19 mouse cellular contexts compared by ENCODE assay signal in genomic region chr13:32378634-32379033, GRCm38 (mm10). TPM values are rescaled to one million over a fixed set of nuclear protein-coding genes. Genes with fewer than 3 reads are reported as not detected.
DNase-seq lines count a peak whose midpoint lies in the region; ATAC-seq and TF ChIP-seq lines count a peak whose summit lies in the region.
"Had no signal": no experiment of that assay in that cellular context is flagged by ENCODE, and none has a peak within 500 bp of the region (broad histone marks: within the 10 kb centered on the region; RNA-seq: fewer than 3 reads in every experiment).

No protein-coding gene starts in this region.

- H3K9me3 ChIP-seq in CH12.LX (replicated peaks; ENCODE audit: low read length), result no peaks in the 10 kb centered on the region
- H3K9me3 ChIP-seq: G1E had no signal

- H3K79me2 ChIP-seq in CH12.LX (replicated peaks; ENCODE audit: control insufficient read depth, extremely low read depth, insufficient read depth, poor library complexity, severe bottlenecking), result no peaks in the 10 kb centered on the region

- TF ChIP-seq CTCF in CH12.LX (conservative IDR thresholded peaks at IDR 0.05 in 1 of 2, IDR thresholded peaks at IDR 0.05 in 1 of 2; ENCODE audit: low read depth in 2 of 2, low read length in 2 of 2), result no peak

- TF ChIP-seq RAD21 in CH12.LX (IDR thresholded peaks at IDR 0.05; ENCODE audit: low read depth, low read length), result no peak

- H3K9ac ChIP-seq in CH12.LX (ENCODE audit: insufficient read depth, low read depth), result no peak overlapping the region

- no peaks in the 10 kb centered on the region for H3K36me3 ChIP-seq in CH12.LX (replicated peaks in 1 of 2; ENCODE audit: control insufficient read depth in 1 of 2, insufficient read depth in 1 of 2, low read length in 1 of 2)
- H3K36me3 ChIP-seq: G1E had no signal

- no peak for TF ChIP-seq POLR2A in CH12.LX (IDR thresholded peaks at IDR 0.05; ENCODE audit: low read depth, low read length)

- TF ChIP-seq EP300 in CH12.LX (IDR thresholded peaks at IDR 0.05; ENCODE audit: low read length), result no peak

- no peaks in the 10 kb centered on the region for H3K27me3 ChIP-seq in CH12.LX (replicated peaks)
- H3K27me3 ChIP-seq: Patski had no signal

- H3K4me2 ChIP-seq in CH12.LX (ENCODE audit: insufficient read depth, low read depth, poor library complexity, severe bottlenecking), result no peak overlapping the region

- in situ Hi-C loops in CH12.LX (cut with MboI; ENCODE audit: low pct_ligation_motif_present, low pct_unique_long_range_greater_than_20kb, low sequenced_read_pairs), result no loop called here

- H3K27ac ChIP-seq in CH12.LX (ENCODE audit: insufficient read depth, low read depth), result no peak overlapping the region

- no peak overlapping the region for H3K4me3 ChIP-seq in CH12.LX (replicated peaks in 1 of 3; ENCODE audit: low read depth in 2 of 3, low read length in 2 of 3, poor library complexity in 1 of 3)

- ATAC-seq in common myeloid progenitor, adult 5-6 weeks (replicated peaks; ENCODE audit: low read depth, poor library complexity, severe bottlenecking), result peak; percentile 56; the same call in 1 of the 2 replicates
- peak; percentile 45 to 75; a peak in 1 of 4 replicates for ATAC-seq in hematopoietic stem cell, adult 5-6 weeks (replicated peaks in 1 of 2; ENCODE audit: insufficient read depth in 1 of 2, low FRiP score in 2 of 2, low TSS enrichment in 1 of 2, low read depth in 1 of 2, poor library complexity in 2 of 2, severe bottlenecking in 2 of 2)
- ATAC-seq in activated CD4-positive, CD25-positive, alpha-beta regulatory T cell, adult 4 months, result no peak
- ATAC-seq: CD4-positive, CD25-positive, alpha-beta regulatory T cell, adult 4 months; Patski had no signal

- dilution Hi-C loops in CH12.LX (cut with MboI; ENCODE audit: extremely low pct_ligation_motif_present, extremely low pct_unique_long_range_greater_than_20kb, low sequenced_read_pairs), result no loop called here

- DNase-seq in CH12.LX (ENCODE audit: extremely low read depth), result peak; percentile 12
- no peak for DNase-seq in spleen, adult 18-20 months
- no peak for DNase-seq in neural tube, embryonic 10.5 days (ENCODE audit: extremely low spot score, low spot score)
- DNase-seq: adrenal gland, adult 2 months; adrenal gland, adult 8-10 months; adrenal gland, postnatal 25 days; adrenal gland, postnatal 36 days; B cell, adult 2 months; cerebellum, adult 11 months; cerebellum, adult 11-12 months; cerebellum, adult 18-20 months; cerebellum, adult 2 months; cerebellum, adult 8-10 months had no signal

- H3K4me1 ChIP-seq in CH12.LX (ENCODE audit: control insufficient read depth in 1 of 2, insufficient read depth in 2 of 2), result peaks cover 0 to 5% of the 10 kb centered on the region in 2 experiments; a peak in 2 of 4 replicates

TF ChIP-seq in CH12.LX, 34 proteins besides CTCF, POLR2A, EP300 and RAD21:
- TF ChIP-seq UBTF (IDR thresholded peaks at IDR 0.05; ENCODE audit: low read depth, low read length) (no peak), IRF4 (IDR thresholded peaks at IDR 0.05; ENCODE audit: low read depth, low read length) (no peak), RCOR1 (conservative IDR thresholded peaks at IDR 0.05; ENCODE audit: low read depth, low read length) (no peak), CHD1 (IDR thresholded peaks at IDR 0.05; ENCODE audit: low read depth, low read length) (no peak), SIN3A (IDR thresholded peaks at IDR 0.05; ENCODE audit: low read length) (no peak), BHLHE40 (IDR thresholded peaks at IDR 0.05; ENCODE audit: low read depth, low read length) (no peak), NELFE (IDR thresholded peaks at IDR 0.05; ENCODE audit: low read depth, low read length) (no peak), USF1 (IDR thresholded peaks at IDR 0.05; ENCODE audit: low read depth, low read length) (no peak), GABPA (IDR thresholded peaks at IDR 0.05; ENCODE audit: insufficient replicate concordance, low read depth, low read length) (no peak), MAX (IDR thresholded peaks at IDR 0.05; ENCODE audit: low read length) (no peak), KAT2A (IDR thresholded peaks at IDR 0.05; ENCODE audit: insufficient replicate concordance, low read length) (no peak), ETS1 (conservative IDR thresholded peaks at IDR 0.05; ENCODE audit: low read depth, low read length) (no peak), MYC (IDR thresholded peaks at IDR 0.05; ENCODE audit: low read depth, low read length) (no peak), MEF2A (IDR thresholded peaks at IDR 0.05; ENCODE audit: borderline replicate concordance, low read depth, low read length) (no peak), E2F4 (IDR thresholded peaks at IDR 0.05; ENCODE audit: insufficient replicate concordance, low read depth, low read length) (no peak), TCF12 (IDR thresholded peaks at IDR 0.05; ENCODE audit: low read depth, low read length) (no peak), SMC3 (IDR thresholded peaks at IDR 0.05; ENCODE audit: low read depth, low read length) (no peak), NRF1 (IDR thresholded peaks at IDR 0.05; ENCODE audit: low read depth, low read length) (no peak)

RNA-seq across cellular contexts. Expression of gene Gmds, which starts 40.1 kb away (rescaled TPM):
- total RNA-seq in CH12.LX (2012; rRNA removed) (11.0 and 12.3 TPM in 2 replicates), CH12.LX (2014; rRNA removed) (15.1 and 18.2 TPM in 2 replicates)
- 17.0 and 19.3 TPM in 2 replicates for polyA plus RNA-seq in CH12.LX (2012; ENCODE audit: insufficient read length, low read depth)
- 25.3 and 26.3 TPM in 2 replicates for total RNA-seq in common myeloid progenitor, adult 5-6 weeks (2017)
- total RNA-seq in hematopoietic stem cell, adult 5-6 weeks (2017), result 28.5 and 31.9 TPM in 2 replicates
- 10 to 100 TPM; 19.2 to 22.4 TPM for polyA plus RNA-seq in activated CD4-positive, CD25-positive, alpha-beta regulatory T cell, adult 4 months (2017; shearing (Covaris generic))
